Mouse (Mus musculus) MEL (cell line): ENCODE measurements at regions not wholly inside any gene's neighbourhood (a gene's known extent, or its start where the extent isn't known, plus 50 kb on each side); places are given as distances from the start of the nearest gene placed in this dataset.

Source experiments
- DNase-seq: peaks from one replicate; pipeline ENCODE4 v3.0.0; 2011; ENCODE audit warnings: low read depth, low spot score
- H3K27ac ChIP-seq: 2 replicates; pipeline ENCODE4 v1.5.1; 2012; ENCODE audit warnings: low read depth, mild to moderate bottlenecking, control low read depth, low read length, moderate library complexity; ENCODE audit not compliant: control insufficient read depth
- H3K27me3 ChIP-seq, 2 experiments: fragments of 150-350 bp in 1 of 2; sonication (generic) in 1 of 2; 2 replicates each; pipeline ENCODE4 v1.6.1; 2012; ENCODE audit warnings: low read length in 2 of 2, mild to moderate bottlenecking in 2 of 2, improper control_type of control experiment in 1 of 2, moderate library complexity in 1 of 2; ENCODE audit not compliant: insufficient read depth in 2 of 2, control insufficient read depth in 1 of 2
- H3K36me3 ChIP-seq, 2 experiments: 2 replicates each; pipeline ENCODE4 v1.6.1; 2012 to 2014; ENCODE audit warnings: low read length in 2 of 2, improper control_type of control experiment in 1 of 2, inconsistent platforms in 1 of 2, mild to moderate bottlenecking in 1 of 2; ENCODE audit not compliant: insufficient read depth in 2 of 2, control insufficient read depth in 1 of 2
- H3K4me1 ChIP-seq, 2 experiments: fragments of 150-350 bp in 1 of 2; sonication (generic) in 1 of 2; 2 replicates each; pipeline ENCODE4 v1.6.1; 2012; ENCODE audit warnings: low read length in 2 of 2, improper control_type of control experiment in 1 of 2, mild to moderate bottlenecking in 1 of 2; ENCODE audit not compliant: insufficient read depth in 2 of 2, control insufficient read depth in 1 of 2
- H3K4me3 ChIP-seq, 2 experiments: fragments of 150-350 bp in 1 of 2; sonication (generic) in 1 of 2; 2 replicates each; pipeline ENCODE4 v1.5.1; 2012; ENCODE audit warnings: low read depth in 2 of 2, low read length in 2 of 2, mild to moderate bottlenecking in 2 of 2, moderate library complexity in 2 of 2, control low read depth in 1 of 2, improper control_type of control experiment in 1 of 2; ENCODE audit not compliant: control insufficient read depth in 1 of 2, insufficient read depth in 1 of 2
- H3K79me2 ChIP-seq: 2 replicates; pipeline ENCODE4 v1.6.1; 2012; ENCODE audit warnings: mild to moderate bottlenecking, low read length, moderate library complexity; ENCODE audit not compliant: control insufficient read depth, poor library complexity, insufficient read depth
- H3K9ac ChIP-seq: 2 replicates; pipeline ENCODE4 v1.6.1; 2012; ENCODE audit warnings: low read depth, mild to moderate bottlenecking, control low read depth, low read length, moderate library complexity; ENCODE audit not compliant: control insufficient read depth, poor library complexity, severe bottlenecking
- H3K9me3 ChIP-seq: fragments of 150-350 bp; sonication (generic); replicated peaks from 2 replicates; pipeline ENCODE4 v1.6.1; 2012; ENCODE audit warnings: mild to moderate bottlenecking, low read length, improper control_type of control experiment, moderate library complexity; ENCODE audit not compliant: insufficient read depth
- BHLHE40 ChIP-seq: IDR thresholded peaks from 2 replicates; pipeline ENCODE4 v1.6.1; 2012; ENCODE audit warnings: low read depth, mild to moderate bottlenecking, inconsistent platforms, low read length, improper control_type of control experiment, borderline replicate concordance
- CHD1 ChIP-seq: IDR thresholded peaks from 2 replicates; pipeline ENCODE4 v1.6.1; 2012; ENCODE audit warnings: low read depth, mild to moderate bottlenecking, inconsistent platforms, low read length, improper control_type of control experiment
- CTCF ChIP-seq, 3 experiments: IDR thresholded peaks in 2 of 3; conservative IDR thresholded peaks in 1 of 3; 2 replicates each; pipeline ENCODE4 v1.5.1; 2011 to 2012; ENCODE audit warnings: low read length in 3 of 3, low read depth in 2 of 3, mild to moderate bottlenecking in 2 of 3, improper control_type of control experiment in 1 of 3, inconsistent platforms in 1 of 3, mixed read lengths in 1 of 3, moderate library complexity in 1 of 3; ENCODE audit not compliant: control insufficient read depth in 1 of 3, insufficient read depth in 1 of 3, poor library complexity in 1 of 3, severe bottlenecking in 1 of 3
- E2F4 ChIP-seq: IDR thresholded peaks from 2 replicates; pipeline ENCODE4 v1.6.1; 2011; ENCODE audit warnings: low read depth, low read length, improper control_type of control experiment, borderline replicate concordance
- ETS1 ChIP-seq: IDR thresholded peaks from 2 replicates; pipeline ENCODE4 v1.6.1; 2012; ENCODE audit warnings: low read depth, mild to moderate bottlenecking, inconsistent platforms, low read length, improper control_type of control experiment, moderate library complexity
- GABPA ChIP-seq: IDR thresholded peaks from 2 replicates; pipeline ENCODE4 v1.6.1; 2012; ENCODE audit warnings: low read depth, mild to moderate bottlenecking, inconsistent platforms, low read length, improper control_type of control experiment, moderate library complexity
- GATA1 ChIP-seq: IDR thresholded peaks from 2 replicates; pipeline ENCODE4 v1.6.1; 2011; ENCODE audit warnings: low read depth, low read length, improper control_type of control experiment
- HCFC1 ChIP-seq: IDR thresholded peaks from 2 replicates; pipeline ENCODE4 v1.6.1; 2012; ENCODE audit warnings: low read depth, mild to moderate bottlenecking, inconsistent platforms, low read length, improper control_type of control experiment, moderate library complexity
- MEF2A ChIP-seq: IDR thresholded peaks from 2 replicates; pipeline ENCODE4 v1.6.1; 2014; ENCODE audit warnings: low read depth, mild to moderate bottlenecking, inconsistent platforms, low read length, improper control_type of control experiment; ENCODE audit not compliant: poor library complexity, insufficient replicate concordance, severe bottlenecking; ENCODE audit errors: extremely low read depth
- MYB ChIP-seq: IDR thresholded peaks from 2 replicates; pipeline ENCODE4 v1.6.1; 2011; ENCODE audit warnings: mild to moderate bottlenecking, low read depth, low read length, improper control_type of control experiment
- NRF1 ChIP-seq: IDR thresholded peaks from 2 replicates; pipeline ENCODE4 v1.6.1; 2014; ENCODE audit warnings: low read depth, mild to moderate bottlenecking, inconsistent platforms, low read length, improper control_type of control experiment, moderate library complexity; ENCODE audit not compliant: poor library complexity, insufficient read depth, severe bottlenecking
- POLR2AphosphoS5 ChIP-seq: IDR thresholded peaks from 2 replicates; pipeline ENCODE4 v1.6.1; 2012; ENCODE audit warnings: low read depth, borderline replicate concordance, mild to moderate bottlenecking, inconsistent platforms, low read length, moderate library complexity, mixed read lengths
- RAD21 ChIP-seq: IDR thresholded peaks from 2 replicates; pipeline ENCODE4 v1.6.1; 2011; ENCODE audit warnings: mild to moderate bottlenecking, low read depth, low read length, improper control_type of control experiment
- RCOR1 ChIP-seq: IDR thresholded peaks from 2 replicates; pipeline ENCODE4 v1.6.1; 2012; ENCODE audit warnings: low read depth, mild to moderate bottlenecking, inconsistent platforms, low read length, improper control_type of control experiment
- SIN3A ChIP-seq: IDR thresholded peaks from 2 replicates; pipeline ENCODE4 v1.6.1; 2012; ENCODE audit warnings: low read length, improper control_type of control experiment, inconsistent platforms
- SMC3 ChIP-seq: IDR thresholded peaks from 2 replicates; pipeline ENCODE4 v1.6.1; 2011; ENCODE audit warnings: low read depth, low read length, improper control_type of control experiment
- TAL1 ChIP-seq: IDR thresholded peaks from 2 replicates; pipeline ENCODE4 v1.6.1; 2012; ENCODE audit warnings: mild to moderate bottlenecking, inconsistent platforms, low read length, moderate library complexity, mixed read lengths
- TBP ChIP-seq: IDR thresholded peaks from 2 replicates; pipeline ENCODE4 v1.8.0; 2011; ENCODE audit warnings: low read depth, low read length, improper control_type of control experiment
- UBTF ChIP-seq: IDR thresholded peaks from 2 replicates; pipeline ENCODE4 v1.6.1; 2012; ENCODE audit warnings: low read depth, mild to moderate bottlenecking, inconsistent platforms, low read length, improper control_type of control experiment, moderate library complexity, borderline replicate concordance; ENCODE audit not compliant: insufficient read depth
- USF1 ChIP-seq: IDR thresholded peaks from 2 replicates; pipeline ENCODE4 v1.6.1; 2014; ENCODE audit warnings: low read depth, mild to moderate bottlenecking, inconsistent platforms, low read length, improper control_type of control experiment, moderate library complexity
- USF2 ChIP-seq, 2 experiments: IDR thresholded peaks; 2 replicates each; pipeline ENCODE4 v1.6.1; 2011 to 2012; ENCODE audit warnings: improper control_type of control experiment in 2 of 2, low read length in 2 of 2, borderline replicate concordance in 1 of 2, inconsistent platforms in 1 of 2, low read depth in 1 of 2, mild to moderate bottlenecking in 1 of 2; ENCODE audit not compliant: insufficient read depth in 1 of 2
- ZC3H11A ChIP-seq: IDR thresholded peaks from 2 replicates; pipeline ENCODE4 v1.6.1; 2012; ENCODE audit warnings: low read depth, mild to moderate bottlenecking, inconsistent platforms, low read length, improper control_type of control experiment
- ZKSCAN1 ChIP-seq: IDR thresholded peaks from 2 replicates; pipeline ENCODE4 v1.6.1; 2012; ENCODE audit warnings: low read depth, mild to moderate bottlenecking, inconsistent platforms, low read length, improper control_type of control experiment, moderate library complexity
- ZMIZ1 ChIP-seq: IDR thresholded peaks from 2 replicates; pipeline ENCODE4 v1.6.1; 2012; ENCODE audit warnings: low read depth, mild to moderate bottlenecking, inconsistent platforms, low read length, improper control_type of control experiment, moderate library complexity

- TF ChIP-seq BHLHE40, result no peak
Measured at GRCm38 (mm10) chrX:19152170-19152861, 328.8 kb downstream of the Tex13c3 start (continued).

GRCm38 (mm10) chrX:19150606-19151005 is 330.5 kb downstream of the Tex13c3 start:
- H3K4me3 ChIP-seq, result no peak overlapping the region
- H3K79me2 ChIP-seq, result no peaks in the 10 kb centered on the region
- TF ChIP-seq SMC3, result no peak
- no peak for TF ChIP-seq CTCF (IDR thresholded peaks at IDR 0.05 in 2 of 3, conservative IDR thresholded peaks at IDR 0.05 in 1 of 3; ENCODE audit: control insufficient read depth in 1 of 3, insufficient read depth in 1 of 3, low read depth in 2 of 3, low read length in 3 of 3, poor library complexity in 1 of 3, severe bottlenecking in 1 of 3)
- TF ChIP-seq TAL1, result no peak
- TF ChIP-seq ZKSCAN1, result no peak
- TF ChIP-seq BHLHE40, result no peak
- no peak for TF ChIP-seq MYB
- TF ChIP-seq SIN3A, result no peak
- TF ChIP-seq UBTF, result no peak
- no peak for TF ChIP-seq POLR2AphosphoS5
- no peak for TF ChIP-seq GATA1
- TF ChIP-seq ZMIZ1, result no peak
- no peak for TF ChIP-seq RCOR1
- TF ChIP-seq MEF2A, result no peak
- TF ChIP-seq GABPA, result no peak
- TF ChIP-seq ZC3H11A, result no peak
- TF ChIP-seq TBP, result no peak
- TF ChIP-seq, all 39 proteins: peak for 0
- Histone ChIP-seq H3K4me1 (peaks cover 9 to 18% of the 10 kb centered on the region in 2 experiments), H3K36me3 (peaks cover 4 to 46% of the 10 kb centered on the region in 2 experiments), H3K9me3 (no peaks in the 10 kb centered on the region), H3K27ac (no peak overlapping the region), H3K27me3 (no peaks in the 10 kb centered on the region), H3K9ac (no peak overlapping the region)
- DNase-seq, result no peak

- H3K27me3 ChIP-seq, result no peaks in the 10 kb centered on the region
- peaks cover 5 to 36% of the 10 kb centered on the region in 2 experiments for H3K36me3 ChIP-seq
- H3K9ac ChIP-seq, result no peak overlapping the region
- DNase-seq, result no peak
- no peak overlapping the region; the same call in 1 of the 2 replicates for H3K27ac ChIP-seq
- TF ChIP-seq HCFC1 (no peak), TBP (no peak), CTCF (IDR thresholded peaks at IDR 0.05 in 2 of 3, conservative IDR thresholded peaks at IDR 0.05 in 1 of 3; ENCODE audit: control insufficient read depth in 1 of 3, insufficient read depth in 1 of 3, low read depth in 2 of 3, low read length in 3 of 3, poor library complexity in 1 of 3, severe bottlenecking in 1 of 3) (no peak), ETS1 (no peak), ZC3H11A (no peak), RAD21 (no peak), NRF1 (no peak), CHD1 (no peak), TAL1 (no peak), MEF2A (no peak), E2F4 (no peak), USF1 (no peak), USF2 (IDR thresholded peaks at IDR 0.05; ENCODE audit: borderline replicate concordance in 1 of 2, insufficient read depth in 1 of 2, low read depth in 1 of 2, low read length in 2 of 2) (no peak), GABPA (no peak)
- H3K79me2 ChIP-seq, result no peaks in the 10 kb centered on the region
- no peak overlapping the region for H3K4me3 ChIP-seq
- H3K9me3 ChIP-seq, result no peaks in the 10 kb centered on the region
- H3K4me1 ChIP-seq, result peaks cover 8 to 16% of the 10 kb centered on the region in 2 experiments
Measured at GRCm38 (mm10) chrX:19148672-19149071, 332.4 kb downstream of the Tex13c3 start.
